Mouse (Mus musculus) lung, adult 2 months (tissue): Measurements from ENCODE around the gene Prps2.

Source experiments
- CTCF ChIP-seq: fragments of 200-500 bp; IDR thresholded peaks from 2 replicates; pipeline ENCODE4 v1.5.1; 2011; ENCODE audit warnings: mild to moderate bottlenecking, low read length, control low read depth; ENCODE audit not compliant: insufficient read depth
- POLR2A ChIP-seq: fragments of 200-500 bp; IDR thresholded peaks from 2 replicates; pipeline ENCODE4 v1.6.1; 2011; ENCODE audit warnings: low read depth, mild to moderate bottlenecking, control low read depth, low read length, borderline replicate concordance; ENCODE audit errors: extremely low read depth

DNA sequence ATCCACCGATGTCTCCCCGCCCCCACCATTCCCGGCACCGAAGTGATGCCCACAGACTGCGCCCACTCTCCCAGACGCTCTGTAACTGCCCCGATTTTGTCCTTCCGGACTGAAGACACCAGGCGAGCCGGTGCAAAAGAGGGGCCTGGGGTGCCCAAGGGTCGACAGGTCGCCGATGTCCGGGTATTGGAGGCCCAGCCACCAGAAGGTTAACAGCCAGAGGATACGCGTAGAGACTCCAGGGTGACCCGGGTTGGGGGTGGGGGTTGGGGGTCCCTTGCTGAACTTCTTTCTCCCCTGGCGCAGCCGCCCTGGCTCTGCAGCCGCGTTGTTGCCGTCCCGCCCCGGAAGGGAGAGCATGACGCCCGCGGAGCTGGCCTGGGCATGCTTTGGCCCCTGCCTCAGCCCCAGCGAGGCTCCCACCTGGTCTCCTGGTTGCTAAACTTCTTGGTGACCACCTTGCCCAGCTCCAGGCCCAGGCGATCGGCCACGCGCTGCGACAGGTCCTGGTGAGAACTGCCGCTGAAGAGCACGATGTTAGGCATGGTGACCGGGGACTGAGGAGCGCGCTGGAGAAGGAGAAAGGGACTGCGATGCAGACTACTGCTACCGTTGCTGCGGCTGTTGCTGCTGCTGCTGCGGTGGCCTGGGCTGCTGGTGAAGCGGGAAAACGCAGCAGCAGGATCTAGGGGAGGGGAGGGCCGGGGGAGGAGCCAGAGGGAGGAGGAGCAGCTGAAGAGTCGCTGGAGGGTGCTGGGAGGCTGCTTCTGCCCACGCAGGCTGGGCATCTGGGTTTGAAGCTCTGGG, at the start of gene Prps2:
- TF ChIP-seq POLR2A (peak; percentile 39; the same call in 1 of the 2 replicates), CTCF (no peak)
